Mouse (Mus musculus): ENCODE results near the gene Tspan4.

The Tspan4 gene

DNA sequence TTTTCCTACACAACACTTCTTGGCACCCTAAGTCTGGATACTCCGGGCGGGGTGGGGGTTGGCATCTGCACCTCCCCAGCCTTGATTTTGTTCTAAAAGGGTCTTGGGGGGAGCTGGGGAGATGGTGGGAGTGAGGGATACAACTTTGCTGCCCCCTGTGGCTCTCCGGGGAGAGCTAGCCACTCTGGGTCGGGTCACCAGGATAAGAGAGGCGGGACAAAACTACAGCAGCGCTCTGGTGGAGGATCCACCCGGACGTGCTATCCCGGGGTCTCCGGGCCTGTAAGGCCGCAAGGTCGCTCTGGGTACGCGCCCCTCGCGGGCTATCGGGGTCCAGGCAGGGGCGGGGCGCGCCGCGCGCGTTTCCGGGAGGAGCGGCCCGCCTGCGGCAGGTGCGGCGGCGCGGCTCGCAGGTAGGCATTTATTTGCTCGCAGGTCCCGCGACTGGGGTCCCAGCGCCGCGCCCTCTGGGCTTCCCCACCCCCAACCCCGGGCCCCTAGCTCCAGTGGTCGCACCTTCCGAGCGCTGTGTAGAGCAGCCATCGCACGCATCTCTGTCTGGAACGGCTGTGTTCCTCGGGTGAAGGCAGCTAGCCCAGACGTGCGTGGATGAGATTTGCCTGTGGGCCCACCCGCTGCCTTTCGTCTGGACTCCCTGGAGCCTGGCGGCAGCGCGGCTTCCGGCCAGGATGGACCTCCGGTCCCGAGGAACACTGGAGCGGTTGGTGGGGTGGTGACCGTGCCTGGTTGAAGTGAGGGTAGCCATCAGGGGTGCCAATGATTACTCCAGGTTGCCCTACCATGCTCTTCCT is 13.3 kb upstream of the Tspan4 start:
- DNase-seq, result peak; percentile 29

DNA sequence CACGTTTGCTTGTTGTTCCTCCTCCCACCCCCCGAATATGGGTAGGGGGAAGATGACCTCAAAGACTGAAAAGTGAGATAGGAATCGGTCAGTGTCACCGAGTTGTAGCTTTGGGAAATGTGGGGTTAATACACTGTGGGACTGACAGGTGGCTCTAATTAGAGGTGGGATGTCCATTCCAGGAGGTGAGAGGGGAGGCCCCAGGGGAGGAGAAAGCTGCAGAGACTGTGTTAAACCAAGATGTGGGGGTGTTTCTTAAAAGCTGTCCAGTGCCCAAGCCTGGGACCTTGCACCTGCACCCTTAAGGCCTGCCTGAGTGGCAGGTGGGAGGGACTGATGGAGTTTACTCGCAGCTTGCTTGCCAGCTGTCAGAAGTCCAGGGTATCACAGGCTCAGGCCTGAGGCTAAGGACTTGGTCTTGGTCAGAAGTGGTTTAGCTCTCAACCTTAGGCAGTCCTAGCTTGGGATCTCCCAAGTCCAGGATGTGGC is 12.7 kb upstream of the Tspan4 start:
- DNase-seq, result no peak

DNA sequence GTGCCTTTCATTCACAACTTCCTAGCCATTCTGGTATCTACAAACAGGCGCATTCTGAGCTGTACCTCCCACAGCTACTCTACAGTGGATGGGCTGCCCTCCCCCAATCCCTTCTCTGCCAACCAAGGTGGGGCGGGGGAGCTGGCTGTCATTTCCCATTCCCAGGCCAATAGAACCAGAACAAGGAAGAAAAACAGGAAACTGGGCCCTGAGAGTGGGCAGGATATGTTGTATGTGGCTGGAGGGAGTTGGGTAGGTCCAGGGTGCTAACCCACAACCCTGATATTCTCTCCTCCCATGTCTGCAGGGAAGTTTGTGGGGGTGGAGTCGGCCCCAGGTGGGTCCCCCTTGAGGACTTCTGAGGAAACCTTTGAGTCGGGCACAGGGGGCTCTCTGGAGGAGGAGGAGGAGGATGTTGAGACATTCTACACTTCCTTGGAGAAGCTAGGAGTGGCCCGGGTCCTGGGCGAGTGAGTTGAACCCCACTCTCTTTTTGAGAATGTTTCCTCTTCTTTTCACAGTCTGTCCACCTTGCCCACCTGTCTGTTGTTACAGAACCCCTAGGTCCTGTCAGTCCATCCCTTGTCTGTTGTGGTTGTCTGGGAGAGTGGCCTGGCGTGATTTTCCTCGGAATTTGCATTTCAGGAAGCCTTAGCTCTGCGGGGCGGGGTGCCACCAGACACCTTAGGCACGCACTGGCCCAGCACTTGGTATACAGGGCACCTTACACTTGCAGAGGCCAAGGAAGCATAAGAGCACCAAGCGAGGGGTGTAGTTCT is 11.0 kb upstream of the Tspan4 start:
- no peak for DNase-seq

DNA sequence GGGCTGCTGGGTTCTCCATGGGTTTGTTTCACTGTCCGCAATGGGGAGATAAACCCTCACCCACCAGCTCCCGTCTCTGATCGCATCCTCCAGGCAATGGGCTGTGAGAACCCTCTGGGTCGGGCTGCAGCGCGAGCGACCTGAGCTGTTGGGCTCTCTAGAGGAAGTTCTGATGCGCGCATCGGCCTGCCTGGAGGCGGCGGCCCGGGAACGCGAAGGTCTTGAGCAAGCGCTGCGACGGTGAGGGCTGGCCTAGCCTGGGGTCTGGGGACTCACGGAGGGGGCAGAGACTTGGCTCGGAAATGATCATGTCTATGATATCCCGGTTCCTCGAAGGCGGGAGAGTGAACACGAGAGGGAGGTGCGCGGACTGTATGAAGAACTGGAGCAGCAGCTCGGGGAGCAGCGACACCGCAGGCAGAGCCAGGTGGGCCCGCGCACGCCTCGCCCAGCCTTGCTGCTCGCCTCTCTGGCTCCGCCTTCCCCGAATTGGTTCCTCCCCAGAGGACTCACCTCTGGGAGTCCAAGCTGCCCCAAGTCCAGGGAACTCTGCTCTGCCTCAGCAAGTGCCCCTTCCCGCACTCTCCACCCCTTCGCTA is 10.3 kb upstream of the Tspan4 start:
- DNase-seq, result peak; percentile 64

DNA sequence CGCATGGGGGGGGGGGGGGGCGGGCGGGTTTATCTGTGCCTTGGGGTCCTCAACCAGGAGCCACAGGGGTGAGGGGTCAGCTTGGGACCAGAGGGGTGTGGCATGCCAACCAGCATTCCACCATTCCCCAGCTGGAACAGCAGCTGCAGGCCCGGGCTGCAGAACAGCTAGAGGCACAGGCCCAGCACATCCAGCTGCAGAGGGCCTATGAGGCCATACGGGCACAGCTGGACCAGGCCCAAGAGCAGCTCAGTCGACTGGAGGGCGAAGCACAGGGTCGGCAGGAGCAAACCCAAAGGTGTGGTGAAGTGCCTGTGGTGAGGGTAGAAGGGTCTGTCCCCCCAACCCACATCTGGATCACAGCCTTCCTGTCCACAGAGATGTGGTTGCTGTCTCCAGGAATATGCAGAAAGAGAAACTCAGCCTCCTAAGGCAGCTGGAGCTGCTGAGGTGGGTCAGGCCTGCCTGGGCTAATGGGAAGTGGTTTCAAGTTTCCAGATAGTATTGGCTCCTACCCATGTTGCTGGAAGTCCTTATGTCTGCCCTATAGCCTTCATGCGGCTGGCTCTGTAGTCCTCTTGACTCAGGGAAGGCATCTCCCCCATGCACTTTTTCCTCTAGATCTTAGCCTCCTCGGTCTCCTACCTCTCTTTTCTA is 9.5 kb upstream of the Tspan4 start:
- DNase-seq, result peak; percentile 9

DNA sequence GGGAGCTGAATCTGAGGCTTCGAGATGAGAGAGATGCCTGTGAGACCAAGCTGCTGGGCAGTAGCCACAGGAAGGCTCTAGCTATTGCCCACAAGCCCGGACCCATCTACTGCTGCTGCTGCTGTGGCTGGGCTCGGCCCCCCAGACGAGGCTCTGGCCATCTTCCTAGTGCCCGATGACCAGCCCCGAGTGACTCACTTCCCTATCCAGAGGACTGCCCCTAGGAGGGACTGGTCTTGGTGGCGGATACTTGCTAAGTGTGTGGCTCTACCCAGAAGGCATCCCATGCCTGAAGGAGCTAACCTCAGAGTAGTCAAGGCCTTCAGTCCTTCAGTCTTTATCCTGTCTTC is 9.0 kb upstream of the Tspan4 start:
- no peak for DNase-seq

DNA sequence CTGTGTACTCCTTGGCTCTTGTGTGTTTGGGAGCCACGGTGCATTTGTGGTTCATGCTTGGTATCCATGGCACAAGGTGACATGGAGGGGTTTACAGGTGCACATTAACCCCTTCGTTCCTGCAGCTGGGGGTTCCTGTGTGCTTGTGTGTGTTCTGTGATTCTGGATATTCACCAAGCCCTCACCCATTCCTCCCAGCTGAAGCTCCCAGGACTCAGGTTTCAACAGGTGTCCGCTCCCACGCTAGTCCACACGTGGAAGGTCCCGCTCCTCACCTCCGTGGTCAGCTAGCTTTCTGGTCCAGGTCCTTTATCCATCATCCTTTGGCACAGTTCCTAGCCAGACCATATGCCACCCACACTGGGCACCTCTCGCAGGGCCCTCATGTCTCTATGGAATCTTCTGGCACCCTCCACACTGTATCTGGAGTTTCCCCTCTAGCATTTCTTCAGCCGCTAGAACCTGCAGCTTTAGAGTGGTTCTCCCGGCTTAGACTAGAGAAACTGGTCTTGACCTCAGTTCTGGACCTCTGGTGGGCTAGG is 8.4 kb upstream of the Tspan4 start:
- DNase-seq, result no peak

DNA sequence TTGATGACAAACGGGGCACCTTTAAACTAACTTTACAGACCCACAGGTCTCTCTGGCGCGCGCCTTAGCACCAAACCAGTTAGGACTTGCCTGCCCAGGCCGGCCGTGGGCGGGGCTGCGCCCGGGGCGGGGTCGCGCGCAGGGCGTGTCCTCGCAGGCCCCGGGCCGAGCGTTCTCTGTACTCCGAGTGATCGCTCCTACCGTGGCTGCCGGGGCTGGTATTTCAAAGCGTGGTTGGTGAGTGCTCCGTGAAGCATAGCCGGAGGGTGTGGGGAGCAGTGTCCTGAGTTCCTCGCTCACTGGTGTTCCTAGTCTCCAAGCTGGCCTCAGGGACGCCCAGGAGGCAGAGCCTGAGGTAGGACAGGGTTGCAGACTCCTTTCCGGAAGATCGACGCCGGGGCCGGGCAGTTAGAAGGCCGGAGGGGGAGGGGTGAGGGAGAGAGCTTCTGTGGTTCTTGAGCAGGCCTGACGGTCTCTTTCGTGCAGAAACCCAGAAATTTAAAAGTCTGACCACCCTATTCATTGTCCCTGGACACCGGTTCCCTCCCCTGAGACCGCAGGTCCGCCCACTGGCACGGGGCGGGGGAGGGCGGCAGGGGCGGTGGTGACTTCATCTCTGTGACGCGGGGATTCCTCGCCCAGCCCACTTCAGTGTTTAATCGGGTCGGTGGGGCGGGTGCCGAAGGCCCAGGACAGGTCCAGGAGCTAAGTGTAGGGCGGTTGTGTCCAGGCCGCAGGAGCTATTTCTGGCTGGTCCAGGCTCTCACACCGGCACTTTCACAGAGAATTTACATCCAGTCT is 7.6 kb upstream of the Tspan4 start, which contains the start of gene Cd151:
Cd151 (plus strand) TSS at position 163 of the 801 bp plus-strand sequence.
- DNase-seq, result peak; percentile 75

DNA sequence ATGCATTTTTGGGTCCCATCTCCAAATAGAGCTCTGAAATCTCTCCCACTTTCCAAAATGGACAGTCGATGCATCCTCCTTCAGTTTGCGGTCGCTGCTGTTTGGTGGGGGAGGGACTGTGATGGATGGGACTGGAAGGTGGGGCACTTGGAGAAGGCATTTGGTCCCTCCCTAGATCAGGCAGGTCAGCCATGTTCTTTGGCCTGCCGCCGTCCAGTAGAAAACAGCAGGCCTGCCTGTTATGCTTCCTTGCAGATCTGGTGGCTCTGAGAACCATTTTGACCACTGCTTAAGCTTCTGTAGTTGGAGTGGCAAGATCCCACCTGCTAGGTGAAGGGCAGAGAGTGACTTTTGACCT is 6.9 kb upstream of the Tspan4 start:
- DNase-seq, result no peak

DNA sequence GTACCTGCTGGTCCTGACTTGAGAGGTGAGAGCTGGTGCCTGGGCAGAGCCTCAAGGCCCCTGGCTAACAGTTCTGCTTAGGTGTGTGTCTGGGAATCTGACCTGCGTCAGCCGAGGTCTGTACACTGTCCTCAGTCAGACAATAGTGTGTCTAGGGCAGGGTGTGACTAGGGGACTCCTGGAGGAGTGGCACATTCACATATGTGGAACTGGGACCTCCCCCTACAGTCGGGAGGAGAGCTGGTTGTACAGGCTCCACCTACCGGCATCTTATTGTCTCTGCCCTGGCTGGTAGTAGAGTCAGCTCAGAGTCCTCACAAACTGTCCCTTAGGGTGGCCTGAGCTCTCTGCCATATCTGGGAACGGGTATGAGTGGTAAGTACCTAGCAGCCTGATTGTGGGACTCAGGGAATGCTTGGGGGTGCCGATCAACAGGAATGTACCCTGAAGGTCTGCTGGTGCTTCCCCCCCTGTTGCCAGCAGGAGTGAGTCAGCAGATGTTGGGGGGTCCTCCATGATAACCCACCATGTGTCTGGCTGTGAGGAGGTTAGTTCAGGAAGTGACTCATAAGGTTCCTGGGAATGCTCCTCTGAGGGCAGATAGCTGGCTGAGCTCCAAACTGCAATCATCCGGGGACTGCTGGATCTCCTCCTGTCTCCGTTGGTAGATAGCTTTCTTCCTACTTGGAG is 6.4 kb upstream of the Tspan4 start:
- DNase-seq, result peak; percentile 67

DNA sequence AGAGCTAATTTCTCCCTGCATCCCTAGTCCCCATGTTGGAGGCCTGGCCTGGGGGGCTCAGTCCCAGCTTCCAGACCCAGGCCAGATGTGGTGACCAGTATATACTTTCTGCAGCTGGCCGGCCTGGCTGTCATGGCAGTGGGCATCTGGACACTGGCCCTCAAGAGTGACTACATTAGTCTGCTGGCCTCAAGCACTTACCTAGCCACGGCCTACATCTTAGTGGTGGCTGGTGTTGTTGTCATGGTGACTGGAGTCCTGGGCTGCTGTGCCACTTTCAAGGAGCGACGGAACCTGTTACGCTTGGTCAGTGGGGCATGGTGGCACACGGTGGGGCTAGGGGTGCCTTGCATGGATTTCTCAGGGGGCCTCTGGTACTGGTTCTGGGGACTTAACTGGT is 5.7 kb upstream of the Tspan4 start:
- DNase-seq, result no peak

DNA sequence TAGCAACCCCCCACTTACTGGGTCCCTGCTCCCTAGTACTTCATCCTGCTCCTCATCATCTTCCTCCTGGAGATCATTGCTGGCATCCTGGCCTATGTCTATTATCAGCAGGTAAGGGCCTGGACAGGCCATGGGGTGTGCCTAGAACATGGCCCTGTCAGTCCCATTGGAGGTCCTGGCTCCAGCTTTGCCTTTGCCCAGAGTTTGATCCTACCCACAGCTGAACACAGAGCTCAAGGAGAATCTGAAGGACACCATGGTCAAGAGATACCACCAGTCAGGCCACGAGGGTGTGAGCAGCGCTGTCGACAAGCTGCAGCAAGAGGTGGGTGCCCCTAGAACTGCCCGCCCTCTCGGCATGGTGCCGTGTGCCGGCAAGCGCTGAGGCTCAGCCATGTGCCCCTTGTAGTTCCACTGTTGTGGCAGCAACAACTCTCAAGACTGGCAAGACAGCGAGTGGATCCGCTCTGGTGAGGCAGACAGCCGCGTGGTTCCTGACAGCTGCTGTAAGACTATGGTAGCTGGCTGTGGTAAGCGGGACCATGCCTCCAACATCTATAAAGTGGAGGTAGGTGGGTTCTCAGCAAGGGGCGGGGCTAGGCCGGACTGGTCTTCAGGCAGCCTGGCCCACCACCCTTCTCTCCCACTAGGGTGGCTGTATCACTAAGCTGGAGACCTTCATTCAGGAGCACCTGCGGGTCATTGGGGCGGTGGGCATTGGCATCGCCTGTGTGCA is 5.0 kb upstream of the Tspan4 start:
- peak; percentile 7 for DNase-seq

DNA sequence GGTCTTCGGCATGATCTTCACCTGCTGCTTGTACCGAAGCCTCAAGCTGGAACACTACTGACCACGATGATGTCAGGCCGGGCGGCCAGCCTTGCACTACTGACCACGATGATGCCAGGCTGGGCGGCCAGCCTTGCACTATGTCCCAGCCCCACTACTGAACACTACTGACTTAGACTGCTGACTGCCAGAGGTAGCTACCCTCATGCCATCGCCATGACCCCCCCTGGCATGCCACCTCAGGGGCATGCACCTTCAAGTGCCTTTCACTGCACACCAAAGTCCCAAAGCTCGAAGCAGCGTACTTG is 4.4 kb upstream of the Tspan4 start:
- no peak for DNase-seq

DNA sequence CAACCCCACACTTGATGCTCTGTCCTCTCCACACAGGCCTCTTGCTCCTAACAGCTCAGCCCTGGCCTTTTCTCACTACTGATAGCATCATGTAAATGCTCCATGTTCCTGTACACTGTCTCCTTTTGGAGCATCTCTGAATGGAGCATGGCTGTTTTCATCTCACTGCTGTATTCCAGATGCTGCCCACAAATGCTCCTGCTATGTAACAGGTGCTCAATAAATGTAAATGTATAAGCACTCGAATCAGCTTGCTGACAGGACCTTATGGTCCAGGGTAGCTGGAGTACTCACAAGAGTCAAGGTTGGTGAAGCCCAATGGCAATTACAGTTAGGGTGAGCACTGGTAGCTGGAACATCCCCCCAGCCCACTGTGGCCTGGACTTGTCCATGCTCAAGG is 3.8 kb upstream of the Tspan4 start:
- no peak for DNase-seq

DNA sequence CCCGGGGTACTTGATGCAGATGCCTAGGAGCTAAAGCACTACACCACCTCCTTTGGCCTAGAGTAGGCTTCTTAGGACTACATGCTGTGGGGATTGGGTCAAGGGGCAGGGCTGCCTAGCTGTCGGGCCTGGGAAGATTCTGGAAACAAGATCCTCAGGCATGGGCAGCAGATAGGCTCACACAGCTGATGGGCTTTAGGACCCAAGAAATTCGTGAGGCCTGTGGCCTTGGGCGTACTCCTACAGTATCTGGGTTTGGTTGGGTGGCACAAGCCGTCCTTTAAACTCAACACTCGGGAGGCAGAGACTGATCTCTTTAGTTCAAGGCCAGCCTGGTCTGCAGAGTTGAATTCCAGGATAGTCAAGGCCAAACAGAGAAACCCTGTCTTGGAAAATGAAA is 2.8 kb upstream of the Tspan4 start:
- no peak for DNase-seq

DNA sequence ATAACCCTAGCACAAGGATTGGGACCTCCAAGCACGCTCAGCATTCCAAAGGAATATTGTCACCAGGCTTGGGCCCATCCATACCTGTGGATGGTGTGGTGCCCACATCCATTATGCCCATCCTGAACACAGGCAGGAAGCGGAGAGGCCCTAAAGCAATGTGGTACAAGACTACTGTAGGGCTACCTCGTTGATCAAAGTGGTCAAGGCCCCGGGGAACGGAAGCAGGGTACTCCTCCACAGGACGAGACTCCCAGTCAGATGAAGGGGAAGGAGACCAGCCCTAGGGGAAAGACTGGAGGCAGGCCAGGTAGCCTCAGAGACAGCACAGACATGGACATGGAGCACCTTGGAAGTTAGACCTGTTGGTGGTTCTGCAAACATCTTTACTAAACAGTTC is 2.3 kb upstream of the Tspan4 start:
- no peak for DNase-seq

DNA sequence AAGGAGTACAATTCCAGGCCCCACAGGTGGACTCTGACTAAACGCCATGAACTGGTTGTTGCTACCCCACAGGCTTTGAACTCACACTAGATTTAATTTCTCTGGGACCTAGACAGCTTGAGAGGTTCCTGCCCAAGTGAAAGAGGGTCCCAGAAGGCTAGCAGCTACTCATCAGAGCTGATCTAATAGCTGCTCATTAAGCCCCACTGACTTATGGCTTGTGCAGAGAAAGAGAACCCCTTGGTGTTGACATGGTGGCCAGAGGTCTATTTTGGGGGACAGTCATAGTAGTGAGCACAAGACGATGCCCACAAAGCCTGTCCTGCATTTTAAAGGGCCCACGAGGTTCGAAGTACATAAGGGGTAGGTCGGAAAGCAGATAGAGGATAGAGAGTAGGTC is 880 bp upstream of the Tspan4 start:
- no peak for DNase-seq

DNA sequence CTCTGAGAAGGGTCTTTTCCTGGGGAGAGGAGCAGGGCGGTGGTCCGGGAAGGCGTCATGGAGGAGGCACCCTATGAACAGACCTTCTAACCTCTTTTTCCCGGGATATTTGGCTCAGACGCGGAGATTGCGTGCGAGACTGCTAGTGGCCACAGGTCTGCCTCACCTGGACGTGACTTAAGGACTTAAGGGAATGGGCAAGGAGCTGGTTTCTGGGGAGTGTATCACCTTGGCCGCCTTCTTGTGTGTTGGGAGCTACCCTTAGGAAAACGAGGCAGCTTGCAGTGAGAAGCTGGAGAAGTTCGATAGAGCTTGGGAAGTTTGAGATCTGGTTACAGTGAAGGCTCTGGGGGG is 742 bp downstream of the Tspan4 start:
- DNase-seq, result no peak

DNA sequence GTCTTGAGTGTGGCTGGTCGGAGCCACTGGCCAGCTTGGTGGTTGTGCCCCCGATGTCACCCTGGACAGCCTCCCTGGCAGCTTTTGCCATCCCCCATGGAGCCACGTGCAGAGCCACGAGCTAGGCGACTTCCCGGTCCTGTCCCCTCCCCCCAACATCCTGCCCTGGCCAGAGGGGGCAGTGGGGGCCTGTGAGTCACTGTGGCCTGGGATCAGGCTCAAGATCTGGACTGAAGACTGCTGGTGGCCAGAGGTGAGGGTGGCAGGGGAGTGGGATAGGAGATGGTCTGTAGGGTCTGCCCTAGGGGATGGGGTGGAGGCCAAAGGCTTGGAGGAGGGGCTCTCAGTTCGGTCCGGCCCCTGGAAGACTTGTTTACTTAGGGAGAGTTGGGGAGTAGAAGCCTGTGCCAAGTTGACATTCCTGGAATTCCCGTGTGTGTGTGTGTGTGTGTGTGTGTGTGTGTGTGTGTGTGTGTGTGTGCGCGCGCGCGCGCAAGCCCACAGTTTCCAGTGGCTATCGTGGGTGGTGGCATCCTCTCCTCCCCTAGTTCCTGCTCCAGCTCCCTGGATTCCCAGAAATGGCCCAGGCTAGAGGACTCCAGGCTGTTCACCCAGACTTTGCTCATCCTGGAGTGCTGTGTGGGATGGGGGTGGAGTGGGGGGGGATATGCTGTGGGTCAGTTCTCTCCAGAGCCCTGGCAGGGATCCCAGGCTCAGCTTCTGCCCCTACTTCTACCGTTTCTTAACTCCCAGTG is 1.4 kb downstream of the Tspan4 start:
- peak; percentile 47 for DNase-seq

DNA sequence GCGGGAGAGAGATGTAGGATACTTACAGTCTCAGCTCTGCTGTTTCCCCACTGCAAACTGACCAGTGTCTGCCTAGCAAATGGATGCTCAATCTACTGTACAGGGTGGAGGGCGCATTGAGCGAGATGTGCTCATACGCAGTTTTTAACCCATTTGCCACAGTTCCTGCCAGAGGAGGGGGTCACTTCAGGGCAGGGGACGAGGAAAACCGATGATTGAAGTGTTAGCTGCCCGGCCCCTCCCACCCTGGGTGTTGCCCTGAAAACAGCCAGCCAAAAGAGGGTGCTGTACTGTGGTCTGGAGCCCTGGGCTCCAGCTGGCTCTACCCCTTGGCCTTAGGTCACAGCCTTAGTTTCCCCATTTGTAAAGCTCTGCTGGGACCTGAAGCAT is 1.9 kb downstream of the Tspan4 start:
- DNase-seq, result no peak
